Mouse (Mus musculus): ENCODE results near the gene Bco1. TPM values are rescaled to one million over a fixed set of nuclear protein-coding genes. Genes with fewer than 3 reads are reported as not detected.
A peak's percentile ranks its signal among the peaks of the same experiment; 100 is the strongest.

Gene Bco1
- polyA plus RNA-seq, 1 experiment from 2014 or later = 0.11 TPM

DNA sequence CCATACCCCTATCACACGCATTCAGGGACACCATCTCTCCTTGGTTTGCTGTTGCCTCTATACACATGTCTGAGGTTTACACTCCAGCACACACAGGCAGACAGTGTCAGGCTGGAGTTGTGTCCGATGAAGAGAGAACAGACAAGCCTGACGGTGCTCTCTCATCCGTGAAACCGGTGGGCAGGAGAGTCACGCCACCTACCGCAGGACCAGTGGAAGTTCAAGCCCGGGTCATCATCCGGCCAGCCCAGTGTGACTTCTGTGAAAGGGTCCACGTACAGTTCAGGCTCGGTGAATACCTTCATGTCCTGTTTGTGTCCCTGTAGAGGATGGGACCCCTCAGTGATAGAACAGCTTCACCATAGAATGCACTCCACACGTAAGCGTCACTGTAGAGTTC is 35.3 kb upstream of the Bco1 start:
- no peak for ATAC-seq (replicated peaks; ENCODE audit: insufficient number of reproducible peaks, low FRiP score, low TSS enrichment, low read depth)
- H3K27ac ChIP-seq (replicated peaks; ENCODE audit: low read depth, low read length) = no peak overlapping the region
- WGBS = 77% methylated on average over 13 of the region's 13 CpGs

DNA sequence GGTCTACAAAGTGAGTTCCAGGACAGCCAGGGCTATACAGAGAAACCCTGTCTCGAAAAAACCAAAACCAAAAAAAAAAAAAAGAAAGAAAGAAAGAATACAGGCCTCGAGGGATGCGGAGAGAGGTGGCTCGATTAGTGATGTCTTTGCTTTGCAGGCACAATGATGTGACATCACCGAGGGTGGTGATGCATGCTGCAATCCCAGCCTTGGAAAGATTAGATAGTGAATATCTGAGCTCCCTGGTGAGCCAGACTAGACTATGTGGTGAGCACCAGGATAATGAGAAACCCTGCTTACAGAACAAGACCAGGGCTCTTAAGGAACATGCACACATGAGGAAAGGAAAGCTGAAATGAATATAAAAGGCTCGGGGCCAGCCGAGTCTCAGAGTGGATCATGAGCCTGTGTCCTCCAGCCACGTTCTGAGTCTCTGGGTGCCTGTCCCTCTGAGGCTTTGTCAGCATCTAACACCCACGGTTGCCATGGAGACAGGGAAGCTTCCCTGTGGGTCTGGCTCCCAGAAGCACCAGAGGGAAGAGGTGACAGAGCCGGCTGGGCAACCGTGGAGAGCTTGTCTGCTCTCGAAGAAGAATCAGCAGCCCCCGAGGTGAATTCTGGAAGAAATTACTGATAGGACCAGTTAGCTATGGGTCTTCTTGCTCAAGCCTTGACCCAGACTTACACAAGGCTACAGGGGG is 34.3 kb upstream of the Bco1 start:
- Histone ChIP-seq H3K36me3 (replicated peaks; ENCODE audit: control insufficient read depth, insufficient read depth, low read depth, low read length) (no peaks in the 10 kb centered on the region), H3K4me3 (ENCODE audit: low read depth, low read length) (no peak overlapping the region), H3K4me1 (ENCODE audit: control insufficient read depth, insufficient read depth, low read length) (no peaks in the 10 kb centered on the region), H3K9me3 (replicated peaks; ENCODE audit: control insufficient read depth, low read length) (no peaks in the 10 kb centered on the region), H3K27me3 (ENCODE audit: control insufficient read depth, insufficient read depth, low read length) (no peaks in the 10 kb centered on the region), H3K9ac (replicated peaks; ENCODE audit: low read length) (no peak overlapping the region), H3K27ac (replicated peaks; ENCODE audit: low read depth, low read length) (no peak overlapping the region), H3K4me2 (ENCODE audit: low read depth, low read length) (no peak overlapping the region)
- no peak for ATAC-seq (replicated peaks; ENCODE audit: insufficient number of reproducible peaks, low FRiP score, low TSS enrichment, low read depth)
- no peak for DNase-seq (ENCODE audit: low spot score)
- WGBS = 69% methylated on average over 13 of the region's 13 CpGs

More for the DNA sequence above, 35.3 kb upstream of the Bco1 start:
- Histone ChIP-seq H3K4me3 (ENCODE audit: low read depth, low read length) (no peak overlapping the region), H3K36me3 (replicated peaks; ENCODE audit: control insufficient read depth, insufficient read depth, low read depth, low read length) (no peaks in the 10 kb centered on the region), H3K4me2 (ENCODE audit: low read depth, low read length) (no peak overlapping the region), H3K9me3 (replicated peaks; ENCODE audit: control insufficient read depth, low read length) (no peaks in the 10 kb centered on the region), H3K9ac (replicated peaks; ENCODE audit: low read length) (no peak overlapping the region), H3K27me3 (ENCODE audit: control insufficient read depth, insufficient read depth, low read length) (no peaks in the 10 kb centered on the region), H3K4me1 (ENCODE audit: control insufficient read depth, insufficient read depth, low read length) (no peaks in the 10 kb centered on the region)
- DNase-seq (ENCODE audit: low spot score) = no peak

- DNase-seq (ENCODE audit: low spot score) (no peak), ATAC-seq (replicated peaks; ENCODE audit: insufficient number of reproducible peaks, low FRiP score, low TSS enrichment, low read depth) (no peak)
- H3K27me3 ChIP-seq (ENCODE audit: control insufficient read depth, insufficient read depth, low read length) = no peaks in the 10 kb centered on the region
- H3K4me2 ChIP-seq (ENCODE audit: low read depth, low read length) = no peak overlapping the region
- no peak overlapping the region for H3K9ac ChIP-seq (replicated peaks; ENCODE audit: low read length)
- H3K36me3 ChIP-seq (replicated peaks; ENCODE audit: control insufficient read depth, insufficient read depth, low read depth, low read length) = no peaks in the 10 kb centered on the region
- no peaks in the 10 kb centered on the region for H3K4me1 ChIP-seq (ENCODE audit: control insufficient read depth, insufficient read depth, low read length)
- H3K4me3 ChIP-seq (ENCODE audit: low read depth, low read length) = no peak overlapping the region
- H3K9me3 ChIP-seq (replicated peaks; ENCODE audit: control insufficient read depth, low read length) = no peaks in the 10 kb centered on the region
- no peak overlapping the region for H3K27ac ChIP-seq (replicated peaks; ENCODE audit: low read depth, low read length)
- 89% methylated on average over 7 of the region's 7 CpGs for WGBS
These were observed 28.7 kb upstream of the Bco1 start for GRCm38 (mm10) chr8:117066955-117067354.

- no peak overlapping the region for H3K4me2 ChIP-seq (ENCODE audit: low read depth, low read length)
- DNase-seq (ENCODE audit: low spot score) (no peak), ATAC-seq (replicated peaks; ENCODE audit: insufficient number of reproducible peaks, low FRiP score, low TSS enrichment, low read depth) (no peak)
- no peak overlapping the region for H3K4me3 ChIP-seq (ENCODE audit: low read depth, low read length)
- H3K4me1 ChIP-seq (ENCODE audit: control insufficient read depth, insufficient read depth, low read length) = no peaks in the 10 kb centered on the region
- no peak overlapping the region for H3K27ac ChIP-seq (replicated peaks; ENCODE audit: low read depth, low read length)
- WGBS = 86% methylated on average over 11 of the region's 11 CpGs
- H3K9ac ChIP-seq (replicated peaks; ENCODE audit: low read length) = no peak overlapping the region
- H3K36me3 ChIP-seq (replicated peaks; ENCODE audit: control insufficient read depth, insufficient read depth, low read depth, low read length) = no peaks in the 10 kb centered on the region
- no peaks in the 10 kb centered on the region for H3K27me3 ChIP-seq (ENCODE audit: control insufficient read depth, insufficient read depth, low read length)
- no peaks in the 10 kb centered on the region for H3K9me3 ChIP-seq (replicated peaks; ENCODE audit: control insufficient read depth, low read length)
These were observed 28.3 kb upstream of the Bco1 start for GRCm38 (mm10) chr8:117067396-117067795.

DNA sequence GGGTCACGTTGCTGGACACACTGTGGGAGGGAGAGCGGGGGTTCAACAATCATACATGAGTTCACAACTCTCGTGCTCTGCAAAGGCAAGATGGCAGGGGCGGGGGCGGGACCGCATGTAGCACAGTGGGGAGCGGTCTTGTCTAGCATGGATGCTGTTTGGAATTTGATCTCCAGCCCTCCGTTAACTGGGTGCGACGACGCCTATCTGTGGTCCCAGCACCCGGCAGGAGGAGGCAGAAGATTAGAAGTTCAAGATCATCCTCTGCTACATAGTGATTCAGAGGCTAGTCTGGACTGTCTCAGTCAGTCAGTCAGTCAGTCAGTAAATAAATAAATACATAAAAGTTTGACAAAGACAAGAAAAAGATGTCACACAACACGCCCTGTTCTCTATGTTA is 27.4 kb upstream of the Bco1 start:
- Histone ChIP-seq H3K4me2 (ENCODE audit: low read depth, low read length) (no peak overlapping the region), H3K9ac (replicated peaks; ENCODE audit: low read length) (no peak overlapping the region), H3K4me1 (ENCODE audit: control insufficient read depth, insufficient read depth, low read length) (no peaks in the 10 kb centered on the region), H3K4me3 (ENCODE audit: low read depth, low read length) (no peak overlapping the region), H3K27ac (replicated peaks; ENCODE audit: low read depth, low read length) (no peak overlapping the region), H3K36me3 (replicated peaks; ENCODE audit: control insufficient read depth, insufficient read depth, low read depth, low read length) (no peaks in the 10 kb centered on the region), H3K27me3 (ENCODE audit: control insufficient read depth, insufficient read depth, low read length) (no peaks in the 10 kb centered on the region), H3K9me3 (replicated peaks; ENCODE audit: control insufficient read depth, low read length) (no peaks in the 10 kb centered on the region)
- WGBS = 73% methylated on average over 13 of the region's 13 CpGs
- DNase-seq (ENCODE audit: low spot score) = no peak
- no peak for ATAC-seq (replicated peaks; ENCODE audit: insufficient number of reproducible peaks, low FRiP score, low TSS enrichment, low read depth)

GRCm38 (mm10) chr8:117069708-117070107 is 25.9 kb upstream of the Bco1 start:
- ATAC-seq (replicated peaks; ENCODE audit: insufficient number of reproducible peaks, low FRiP score, low TSS enrichment, low read depth) (no peak), DNase-seq (ENCODE audit: low spot score) (peak; percentile 23)
- H3K27me3 ChIP-seq (ENCODE audit: control insufficient read depth, insufficient read depth, low read length) = no peaks in the 10 kb centered on the region
- no peaks in the 10 kb centered on the region for H3K9me3 ChIP-seq (replicated peaks; ENCODE audit: control insufficient read depth, low read length)
- no peaks in the 10 kb centered on the region for H3K4me1 ChIP-seq (ENCODE audit: control insufficient read depth, insufficient read depth, low read length)
- H3K4me2 ChIP-seq (ENCODE audit: low read depth, low read length) = no peak overlapping the region
- WGBS = 77% methylated on average over 1 of the region's 1 CpGs
- H3K4me3 ChIP-seq (ENCODE audit: low read depth, low read length) = no peak overlapping the region
- no peak overlapping the region for H3K9ac ChIP-seq (replicated peaks; ENCODE audit: low read length)
- H3K27ac ChIP-seq (replicated peaks; ENCODE audit: low read depth, low read length) = no peak overlapping the region
- no peaks in the 10 kb centered on the region for H3K36me3 ChIP-seq (replicated peaks; ENCODE audit: control insufficient read depth, insufficient read depth, low read depth, low read length)

DNA sequence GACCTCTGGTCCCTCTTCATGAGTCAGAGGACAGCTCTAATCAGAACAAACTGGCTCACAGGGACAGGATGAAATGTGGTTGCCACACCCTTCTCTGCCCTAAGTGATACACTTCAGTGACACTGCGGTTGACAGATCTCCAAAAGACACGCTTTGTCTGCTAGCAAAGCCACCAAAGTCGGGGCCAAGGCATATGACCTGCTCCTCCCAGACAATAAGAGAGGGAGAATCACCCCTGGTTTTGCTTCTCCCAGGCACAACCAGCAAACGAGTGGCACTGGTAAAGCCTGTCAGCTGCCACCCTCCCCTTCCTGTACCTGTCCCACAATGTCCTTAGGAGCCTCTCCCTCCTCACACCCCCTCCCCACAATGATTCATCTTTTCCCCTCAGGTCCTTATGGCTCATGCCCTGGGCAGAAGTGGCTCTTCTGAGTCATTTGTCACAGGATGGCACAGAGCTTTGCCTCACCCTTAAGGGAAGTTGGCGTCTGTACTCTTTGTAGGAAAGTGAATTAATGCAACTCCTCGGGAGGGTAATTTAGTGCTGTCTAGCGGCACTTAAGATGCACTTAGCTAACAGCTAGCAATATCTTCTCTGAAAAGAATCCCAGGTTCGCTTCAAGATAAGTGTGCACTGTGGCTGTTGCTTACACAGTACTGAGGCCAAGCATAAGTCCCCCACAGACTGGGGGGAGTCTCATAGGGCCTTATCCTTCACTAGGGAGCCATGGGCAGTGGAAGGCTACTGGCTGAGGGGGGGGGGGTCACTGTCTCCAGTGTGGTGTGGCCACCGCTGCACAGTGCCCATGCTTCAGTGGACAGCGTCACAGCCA is 21.1 kb upstream of the Bco1 start:
- Histone ChIP-seq H3K27ac (replicated peaks; ENCODE audit: low read depth, low read length) (no peak overlapping the region), H3K4me3 (ENCODE audit: low read depth, low read length) (no peak overlapping the region), H3K27me3 (ENCODE audit: control insufficient read depth, insufficient read depth, low read length) (no peaks in the 10 kb centered on the region), H3K36me3 (replicated peaks; ENCODE audit: control insufficient read depth, insufficient read depth, low read depth, low read length) (no peaks in the 10 kb centered on the region), H3K4me1 (ENCODE audit: control insufficient read depth, insufficient read depth, low read length) (no peaks in the 10 kb centered on the region), H3K4me2 (ENCODE audit: low read depth, low read length) (no peak overlapping the region), H3K9ac (replicated peaks; ENCODE audit: low read length) (no peak overlapping the region), H3K9me3 (replicated peaks; ENCODE audit: control insufficient read depth, low read length) (no peaks in the 10 kb centered on the region)
- no peak for DNase-seq (ENCODE audit: low spot score)
- no peak for ATAC-seq (replicated peaks; ENCODE audit: insufficient number of reproducible peaks, low FRiP score, low TSS enrichment, low read depth)
- WGBS = 77% methylated on average over 10 of the region's 10 CpGs

GRCm38 (mm10) chr8:117078367-117078926 is 17.2 kb upstream of the Bco1 start:
- 84% methylated on average over 7 of the region's 7 CpGs for WGBS

More at GRCm38 (mm10) chr8:117078367-117078926, 17.2 kb upstream of the Bco1 start:
- DNase-seq (ENCODE audit: low spot score) (no peak), ATAC-seq (replicated peaks; ENCODE audit: insufficient number of reproducible peaks, low FRiP score, low TSS enrichment, low read depth) (no peak)
- no peak overlapping the region for H3K4me3 ChIP-seq (ENCODE audit: low read depth, low read length)
- no peak overlapping the region for H3K4me2 ChIP-seq (ENCODE audit: low read depth, low read length)
- no peaks in the 10 kb centered on the region for H3K36me3 ChIP-seq (replicated peaks; ENCODE audit: control insufficient read depth, insufficient read depth, low read depth, low read length)
- H3K9me3 ChIP-seq (replicated peaks; ENCODE audit: control insufficient read depth, low read length) = no peaks in the 10 kb centered on the region
- no peak overlapping the region for H3K27ac ChIP-seq (replicated peaks; ENCODE audit: low read depth, low read length)
- no peaks in the 10 kb centered on the region for H3K27me3 ChIP-seq (ENCODE audit: control insufficient read depth, insufficient read depth, low read length)
- no peaks in the 10 kb centered on the region for H3K4me1 ChIP-seq (ENCODE audit: control insufficient read depth, insufficient read depth, low read length)
- H3K9ac ChIP-seq (replicated peaks; ENCODE audit: low read length) = no peak overlapping the region
